ENCODE assay signal across 8 mouse cellular contexts in genomic region chr10:24789747-24790545, GRCm38 (mm10). TPM values are rescaled to one million over a fixed set of nuclear protein-coding genes. Genes with fewer than 3 reads are reported as not detected.
DNase-seq lines count a peak whose midpoint lies in the region; ATAC-seq and TF ChIP-seq lines count a peak whose summit lies in the region.

No protein-coding gene starts in this region.

- TF ChIP-seq CTCF in Patski (IDR thresholded peaks at IDR 0.05) = peak; percentile 73

- no peak overlapping the region for H3K9ac ChIP-seq in midbrain, embryonic 16.5 days (ENCODE audit: low read depth, low read length)
- H3K9ac ChIP-seq in intestine, embryonic 14.5 days (ENCODE audit: low read length) = no peak overlapping the region
- H3K9ac ChIP-seq in liver, embryonic 11.5 days (ENCODE audit: low read depth, low read length) = no peak overlapping the region

- no peaks in the 10 kb centered on the region for H3K9me3 ChIP-seq in midbrain, embryonic 10.5 days (replicated peaks)
- H3K9me3 ChIP-seq in midbrain, embryonic 16.5 days (replicated peaks; ENCODE audit: control insufficient read depth, low read length, poor library complexity, severe bottlenecking) = no peaks in the 10 kb centered on the region
- H3K9me3 ChIP-seq in intestine, embryonic 14.5 days (ENCODE audit: control insufficient read depth, low read length) = no peaks in the 10 kb centered on the region
- H3K9me3 ChIP-seq in liver, embryonic 11.5 days (ENCODE audit: control insufficient read depth, low read length) = no peaks in the 10 kb centered on the region

- H3K27ac ChIP-seq in midbrain, embryonic 10.5 days (replicated peaks) = no peak overlapping the region
- no peak overlapping the region for H3K27ac ChIP-seq in midbrain, embryonic 16.5 days (ENCODE audit: low read length)
- H3K27ac ChIP-seq in intestine, embryonic 14.5 days (ENCODE audit: low read depth) = no peak overlapping the region
- H3K27ac ChIP-seq in liver, embryonic 11.5 days (ENCODE audit: low read depth, low read length) = no peak overlapping the region

- H3K4me3 ChIP-seq in midbrain, embryonic 10.5 days = no peak overlapping the region
- H3K4me3 ChIP-seq in midbrain, embryonic 16.5 days (ENCODE audit: low read depth, low read length) = no peak overlapping the region
- H3K4me3 ChIP-seq in intestine, embryonic 14.5 days (ENCODE audit: low read depth, low read length) = no peak overlapping the region
- no peak overlapping the region for H3K4me3 ChIP-seq in liver, embryonic 11.5 days (ENCODE audit: low read depth, low read length)

- ATAC-seq in midbrain, embryonic 16.5 days = no peak
- no peak for ATAC-seq in Patski
- ATAC-seq in common myeloid progenitor, adult 5-6 weeks (replicated peaks; ENCODE audit: low read depth, poor library complexity, severe bottlenecking) = peak; percentile 96
- ATAC-seq in intestine, embryonic 14.5 days (replicated peaks; ENCODE audit: low FRiP score, low TSS enrichment, low read depth) = no peak
- ATAC-seq in liver, embryonic 11.5 days (replicated peaks; ENCODE audit: low FRiP score) = peak; percentile 66

- WGBS in midbrain, embryonic 10.5 days = 72% methylated on average over 11 of the region's 11 CpGs
- WGBS in midbrain, embryonic 16.5 days = 73% methylated on average over 11 of the region's 11 CpGs
- WGBS in intestine, embryonic 14.5 days = 73% methylated on average over 11 of the region's 11 CpGs
- WGBS in liver, embryonic 11.5 days = 59% methylated on average over 11 of the region's 11 CpGs

- DNase-seq in midbrain, embryonic 10.5 days (ENCODE audit: low spot score) = peak; percentile 31
- no peak for DNase-seq in Patski (ENCODE audit: low read depth, low spot score)
- DNase-seq in intestine, embryonic 14.5 days (ENCODE audit: low spot score) = peak; percentile 66
- DNase-seq in liver, embryonic 11.5 days (ENCODE audit: low spot score) = peak; percentile 43
- DNase-seq in retina, embryonic 14.5 days (ENCODE audit: low spot score) = peak; percentile 63
- DNase-seq in urinary bladder, postnatal 36 days (ENCODE audit: low spot score in 2 of 2) = peak; percentile 46 to 57

- POLR2A ChIA-PET in Patski (lab: Charles Lee) = no interaction called here

- H3K4me2 ChIP-seq in midbrain, embryonic 16.5 days (ENCODE audit: low read length) = no peak overlapping the region
- H3K4me2 ChIP-seq in intestine, embryonic 14.5 days (ENCODE audit: low read length) = no peak overlapping the region
- H3K4me2 ChIP-seq in liver, embryonic 11.5 days = no peak overlapping the region

- H3K27me3 ChIP-seq in midbrain, embryonic 10.5 days (ENCODE audit: low read depth, poor library complexity, severe bottlenecking) = no peaks in the 10 kb centered on the region
- H3K27me3 ChIP-seq in midbrain, embryonic 16.5 days (ENCODE audit: control insufficient read depth, insufficient read depth, low read depth, low read length) = no peaks in the 10 kb centered on the region
- H3K27me3 ChIP-seq in Patski = peaks cover 15% of the 10 kb centered on the region
- H3K27me3 ChIP-seq in intestine, embryonic 14.5 days (replicated peaks; ENCODE audit: control insufficient read depth, insufficient read depth, low read length) = no peaks in the 10 kb centered on the region
- H3K27me3 ChIP-seq in liver, embryonic 11.5 days (replicated peaks; ENCODE audit: control insufficient read depth, insufficient read depth, low read length) = no peaks in the 10 kb centered on the region

- in situ Hi-C loops in Patski (cut with MboI; ENCODE audit: low pct_unique_long_range_greater_than_20kb) = loop anchor here (5.0 kb wide), 1 partner anchor 158 kb away; no protein-coding TSS in a partner anchor

- CTCF ChIA-PET in Patski (lab: Charles Lee) = interaction anchor here (0.8 to 2.4 kb wide), 13 partner anchors 9 to 163 kb away, joined by 3 to 9 read pairs (median 4); no protein-coding TSS in a partner anchor

- H3K4me1 ChIP-seq in midbrain, embryonic 10.5 days = no peaks in the 10 kb centered on the region
- no peaks in the 10 kb centered on the region for H3K4me1 ChIP-seq in midbrain, embryonic 16.5 days (ENCODE audit: control insufficient read depth, insufficient read depth, low read length)
- no peaks in the 10 kb centered on the region for H3K4me1 ChIP-seq in intestine, embryonic 14.5 days (replicated peaks; ENCODE audit: control insufficient read depth, insufficient read depth, low read length)
- no peaks in the 10 kb centered on the region for H3K4me1 ChIP-seq in liver, embryonic 11.5 days (replicated peaks; ENCODE audit: control insufficient read depth, insufficient read depth, low read length)

- H3K36me3 ChIP-seq in midbrain, embryonic 10.5 days = peaks cover 9% of the 10 kb centered on the region; the same call in 1 of the 2 replicates
- H3K36me3 ChIP-seq in midbrain, embryonic 16.5 days (ENCODE audit: control insufficient read depth, insufficient read depth, low read length) = no peaks in the 10 kb centered on the region
- H3K36me3 ChIP-seq in intestine, embryonic 14.5 days (ENCODE audit: control insufficient read depth, insufficient read depth, low read length) = no peaks in the 10 kb centered on the region
- H3K36me3 ChIP-seq in liver, embryonic 11.5 days (ENCODE audit: control insufficient read depth, insufficient read depth, low read length) = no peaks in the 10 kb centered on the region

RNA-seq across cellular contexts. Expression of gene Enpp3, which starts 52.7 kb away (rescaled TPM):
- polyA plus RNA-seq in midbrain, embryonic 10.5 days (2016; fragmentation: Nextera tagmentation; extraction: Ambion mirVana) = 7.7 and 9.0 TPM in 2 replicates
- 2.6 and 3.4 TPM in 2 replicates for polyA plus RNA-seq in midbrain, embryonic 16.5 days (2015; fragmentation: Nextera tagmentation; extraction: Ambion mirVana)
- polyA plus RNA-seq in Patski (2021) = 0.37 TPM
- 1.0 TPM in 1 of 2 replicates, not detected in the other for total RNA-seq in common myeloid progenitor, adult 5-6 weeks (2017)
- 9.3 and 10.9 TPM in 2 replicates for polyA plus RNA-seq in intestine, embryonic 14.5 days (2014; fragmentation: Nextera tagmentation; extraction: Ambion mirVana)
- 2.2 and 2.4 TPM in 2 replicates for polyA plus RNA-seq in liver, embryonic 11.5 days (2014; fragmentation: Nextera tagmentation; extraction: Ambion mirVana)

Comparison
In these comparisons a context has a peak if more than half of its experiments do, and no peak if none do; other contexts are left out.
1. ATAC-seq: peak in common myeloid progenitor, adult 5-6 weeks (single experiment) and liver, embryonic 11.5 days (single experiment); none in midbrain, embryonic 16.5 days (single experiment), Patski (single experiment) and intestine, embryonic 14.5 days (single experiment).